Mouse (Mus musculus) urinary bladder, postnatal 4 days (tissue): ENCODE results near the gene Pcnt.

ENCODE experiments used
- DNase-seq, 2 experiments: peaks; one replicate each; pipeline ENCODE4 v3.0.0; 2021 to 2022; ENCODE audit warnings: low spot score in 2 of 2

Pcnt gene

GRCm38 (mm10) chr10:76442178-76443088 lies at the start of gene Pcnt:
Pcnt (minus strand) TSS chr10:76442786.
- DNase-seq = peak; percentile 97

- no peak for DNase-seq
These were observed 46.6 kb upstream of the Pcnt start for GRCm38 (mm10) chr10:76489205-76489604.

GRCm38 (mm10) chr10:76488265-76488664 lies 45.7 kb upstream of the Pcnt start:
- no peak for DNase-seq

GRCm38 (mm10) chr10:76486302-76486701 lies 43.7 kb upstream of the Pcnt start:
- DNase-seq = no peak

GRCm38 (mm10) chr10:76481480-76481879 lies 38.9 kb upstream of the Pcnt start:
- no peak for DNase-seq

GRCm38 (mm10) chr10:76480851-76481250 lies 38.3 kb upstream of the Pcnt start:
- no peak for DNase-seq

GRCm38 (mm10) chr10:76473759-76474158 lies 31.2 kb upstream of the Pcnt start:
- no peak for DNase-seq

- DNase-seq = peak; percentile 83 to 87
These were observed 25.9 kb upstream of the Pcnt start, which contains the start of the genes Mcm3ap and Ybey for GRCm38 (mm10) chr10:76468203-76469162. Mcm3ap (plus strand) TSS chr10:76468927. Ybey (minus strand) TSS chr10:76469114.

- no peak for DNase-seq
These were observed 20.1 kb upstream of the Pcnt start for GRCm38 (mm10) chr10:76462721-76463120.

- DNase-seq = no peak
These were observed 19.7 kb upstream of the Pcnt start for GRCm38 (mm10) chr10:76462312-76462711.

GRCm38 (mm10) chr10:76461255-76461654 lies 18.7 kb upstream of the Pcnt start:
- DNase-seq = no peak

- no peak for DNase-seq
These were observed 12.7 kb upstream of the Pcnt start for GRCm38 (mm10) chr10:76455289-76455688.

GRCm38 (mm10) chr10:76448851-76449250 lies 6.3 kb upstream of the Pcnt start, which contains the start of gene 2610028H24Rik:
2610028H24Rik (plus strand) TSS chr10:76449081.
- DNase-seq = no peak

GRCm38 (mm10) chr10:76447406-76448229 lies 5.0 kb upstream of the Pcnt start:
- no peak for DNase-seq

GRCm38 (mm10) chr10:76445996-76446681 lies 3.6 kb upstream of the Pcnt start:
- no peak for DNase-seq

- no peak for DNase-seq
These were observed 2.3 kb downstream of the Pcnt start, which contains the start of gene AC141477.1 for GRCm38 (mm10) chr10:76440281-76440680. AC141477.1 (minus strand) TSS chr10:76440444.

- DNase-seq = no peak
These were observed 3.3 kb downstream of the Pcnt start for GRCm38 (mm10) chr10:76439107-76439890.

- no peak for DNase-seq
These were observed 8.7 kb downstream of the Pcnt start for GRCm38 (mm10) chr10:76433925-76434324.

GRCm38 (mm10) chr10:76425674-76426073 lies 16.9 kb downstream of the Pcnt start:
- DNase-seq = no peak

- no peak for DNase-seq
These were observed 25.8 kb downstream of the Pcnt start for GRCm38 (mm10) chr10:76416811-76417210.
